ENCODE assay signal across 21 mouse cellular contexts in genomic region chr19:20364931-20365330, GRCm38 (mm10). TPM values are rescaled to one million over a fixed set of nuclear protein-coding genes. Genes with fewer than 3 reads are reported as not detected.
DNase-seq lines count a peak whose midpoint lies in the region; ATAC-seq and TF ChIP-seq lines count a peak whose summit lies in the region.
"Had no signal": no experiment of that assay in that cellular context is flagged by ENCODE, and none has a peak within 500 bp of the region (broad histone marks: within the 10 kb centered on the region; RNA-seq: fewer than 3 reads in every experiment).

No protein-coding gene starts in this region.

- no peak overlapping the region for H3K4me2 ChIP-seq in embryonic facial prominence, embryonic 13.5 days
- H3K4me2 ChIP-seq in embryonic facial prominence, embryonic 15.5 days (replicated peaks): no peak overlapping the region
- H3K4me2 ChIP-seq in forebrain, postnatal 0 days (ENCODE audit: low read depth): no peak overlapping the region
- H3K4me2 ChIP-seq in hindbrain, embryonic 12.5 days (replicated peaks): no peak overlapping the region
- H3K4me2 ChIP-seq: forebrain, embryonic 13.5 days had no signal

- no peaks in the 10 kb centered on the region for H3K36me3 ChIP-seq in embryonic facial prominence, embryonic 13.5 days
- H3K36me3 ChIP-seq in embryonic facial prominence, embryonic 10.5 days (replicated peaks): no peaks in the 10 kb centered on the region
- H3K36me3 ChIP-seq in embryonic facial prominence, embryonic 15.5 days: no peaks in the 10 kb centered on the region
- H3K36me3 ChIP-seq in forebrain, postnatal 0 days (ENCODE audit: insufficient read depth): no peaks in the 10 kb centered on the region
- H3K36me3 ChIP-seq in hindbrain, embryonic 12.5 days: no peaks in the 10 kb centered on the region
- H3K36me3 ChIP-seq: heart, embryonic 10.5 days; hindbrain, embryonic 10.5 days had no signal

- H3K4me3 ChIP-seq in embryonic facial prominence, embryonic 13.5 days: no peak overlapping the region
- no peak overlapping the region for H3K4me3 ChIP-seq in embryonic facial prominence, embryonic 10.5 days
- no peak overlapping the region for H3K4me3 ChIP-seq in embryonic facial prominence, embryonic 15.5 days (replicated peaks)
- H3K4me3 ChIP-seq in forebrain, postnatal 0 days (ENCODE audit: low read depth, low read length): no peak overlapping the region
- H3K4me3 ChIP-seq in hindbrain, embryonic 12.5 days: no peak overlapping the region
- H3K4me3 ChIP-seq: forebrain, embryonic 13.5 days; gastrocnemius, adult 2 months; heart, embryonic 10.5 days; hindbrain, embryonic 10.5 days had no signal

- DNase-seq in embryonic facial prominence, embryonic 10.5 days (ENCODE audit: low spot score): no peak
- DNase-seq in lung, postnatal 36 days: peak; percentile 11
- no peak for DNase-seq in lung, postnatal 10 days
- DNase-seq in forebrain, postnatal 0 days: no peak
- DNase-seq: adrenal gland, postnatal 10 days; cerebellum, adult 11 months; cerebellum, adult 8-10 months; cerebellum, postnatal 36 days; gastrocnemius, adult 2 months; gastrocnemius, postnatal 25 days; heart, postnatal 10 days had no signal

- ATAC-seq in embryonic facial prominence, embryonic 13.5 days (ENCODE audit: insufficient number of reproducible peaks, insufficient read depth, low FRiP score, low TSS enrichment, low read depth): no peak
- no peak for ATAC-seq in embryonic facial prominence, embryonic 15.5 days (ENCODE audit: insufficient number of reproducible peaks, low FRiP score, low TSS enrichment, low read depth)
- ATAC-seq in megakaryocyte, adult 5-6 weeks (ENCODE audit: poor library complexity, severe bottlenecking): peak; percentile 66
- ATAC-seq in forebrain, postnatal 0 days: no peak
- ATAC-seq in hindbrain, embryonic 12.5 days (ENCODE audit: low FRiP score): no peak
- ATAC-seq: forebrain, embryonic 13.5 days; hindbrain, embryonic 16.5 days; inflammation-experienced regulatory T-cells, adult 6 months had no signal

- H3K9me3 ChIP-seq in embryonic facial prominence, embryonic 13.5 days: no peaks in the 10 kb centered on the region
- H3K9me3 ChIP-seq in embryonic facial prominence, embryonic 10.5 days: no peaks in the 10 kb centered on the region
- H3K9me3 ChIP-seq in embryonic facial prominence, embryonic 15.5 days (replicated peaks): no peaks in the 10 kb centered on the region
- H3K9me3 ChIP-seq in forebrain, postnatal 0 days (ENCODE audit: low read length): no peaks in the 10 kb centered on the region
- H3K9me3 ChIP-seq in hindbrain, embryonic 12.5 days (replicated peaks): no peaks in the 10 kb centered on the region
- H3K9me3 ChIP-seq: forebrain, embryonic 13.5 days; heart, embryonic 10.5 days; hindbrain, embryonic 10.5 days had no signal

- WGBS in embryonic facial prominence, embryonic 13.5 days: 83% methylated on average over 13 of the region's 13 CpGs
- WGBS in embryonic facial prominence, embryonic 10.5 days: 91% methylated on average over 13 of the region's 13 CpGs
- 77% methylated on average over 13 of the region's 13 CpGs for WGBS in embryonic facial prominence, embryonic 15.5 days
- 89% methylated on average over 13 of the region's 13 CpGs for WGBS in forebrain, postnatal 0 days
- 90% methylated on average over 13 of the region's 13 CpGs for WGBS in hindbrain, embryonic 12.5 days

- peak overlapping the region; percentile 73 for H3K27ac ChIP-seq in embryonic facial prominence, embryonic 13.5 days
- H3K27ac ChIP-seq in embryonic facial prominence, embryonic 10.5 days (replicated peaks): no peak overlapping the region
- peak overlapping the region; percentile 73 for H3K27ac ChIP-seq in embryonic facial prominence, embryonic 15.5 days (replicated peaks)
- no peak overlapping the region for H3K27ac ChIP-seq in forebrain, postnatal 0 days (ENCODE audit: low read depth, low read length)
- no peak overlapping the region for H3K27ac ChIP-seq in hindbrain, embryonic 12.5 days
- H3K27ac ChIP-seq: forebrain, embryonic 13.5 days; gastrocnemius, adult 2 months; heart, embryonic 10.5 days; hindbrain, embryonic 10.5 days had no signal

- H3K27me3 ChIP-seq in embryonic facial prominence, embryonic 13.5 days: no peaks in the 10 kb centered on the region
- no peaks in the 10 kb centered on the region for H3K27me3 ChIP-seq in embryonic facial prominence, embryonic 10.5 days (replicated peaks; ENCODE audit: low read depth, poor library complexity, severe bottlenecking)
- H3K27me3 ChIP-seq in embryonic facial prominence, embryonic 15.5 days: no peaks in the 10 kb centered on the region
- H3K27me3 ChIP-seq in forebrain, postnatal 0 days (ENCODE audit: insufficient read depth, low read length): no peaks in the 10 kb centered on the region
- no peaks in the 10 kb centered on the region for H3K27me3 ChIP-seq in hindbrain, embryonic 12.5 days
- H3K27me3 ChIP-seq: forebrain, embryonic 13.5 days had no signal

- H3K9ac ChIP-seq in embryonic facial prominence, embryonic 13.5 days: no peak overlapping the region
- H3K9ac ChIP-seq in embryonic facial prominence, embryonic 15.5 days: no peak overlapping the region
- H3K9ac ChIP-seq in forebrain, postnatal 0 days: no peak overlapping the region
- H3K9ac ChIP-seq in hindbrain, embryonic 12.5 days: no peak overlapping the region
- H3K9ac ChIP-seq: forebrain, embryonic 13.5 days had no signal

- no peak for TF ChIP-seq CTCF in forebrain, postnatal 0 days (IDR thresholded peaks at IDR 0.05; ENCODE audit: low read depth)

- H3K4me1 ChIP-seq in embryonic facial prominence, embryonic 13.5 days: peaks cover 11% of the 10 kb centered on the region
- no peaks in the 10 kb centered on the region for H3K4me1 ChIP-seq in embryonic facial prominence, embryonic 10.5 days
- H3K4me1 ChIP-seq in embryonic facial prominence, embryonic 15.5 days: 0 out of 2 replicates have a peak, but pooled peaks cover 6% of the 10 kb centered on the region
- H3K4me1 ChIP-seq in forebrain, postnatal 0 days (ENCODE audit: insufficient read depth): no peaks in the 10 kb centered on the region
- no peaks in the 10 kb centered on the region for H3K4me1 ChIP-seq in hindbrain, embryonic 12.5 days
- H3K4me1 ChIP-seq: forebrain, embryonic 13.5 days; heart, embryonic 10.5 days; hindbrain, embryonic 10.5 days had no signal

RNA-seq across cellular contexts. Expression of gene Anxa1, which starts 25.8 kb away (rescaled TPM):
- 170 and 203 TPM in 2 replicates for polyA plus RNA-seq in embryonic facial prominence, embryonic 13.5 days (2015; fragmentation: Nextera tagmentation; extraction: Ambion mirVana)
- polyA plus RNA-seq in embryonic facial prominence, embryonic 10.5 days (2016; fragmentation: Nextera tagmentation; extraction: Ambion mirVana): 0.92 and 4.3 TPM in 2 replicates
- polyA plus RNA-seq in embryonic facial prominence, embryonic 15.5 days (2015; fragmentation: Nextera tagmentation; extraction: Ambion mirVana): 565 and 632 TPM in 2 replicates
- total RNA-seq in megakaryocyte, adult 5-6 weeks (2015): 1,533 and 1,715 TPM in 2 replicates
- total RNA-seq in megakaryocyte, adult 5-6 weeks (2017): 1,919 and 2,040 TPM in 2 replicates
- 5.8 and 7.0 TPM in 2 replicates for total RNA-seq in forebrain, postnatal 0 days (2014; rRNA removed)
- polyA plus RNA-seq in forebrain, postnatal 0 days (2015; fragmentation: Nextera tagmentation; extraction: Ambion mirVana): 15.3 and 16.8 TPM in 2 replicates
- 9.9 and 13.8 TPM in 2 replicates for polyA plus RNA-seq in hindbrain, embryonic 12.5 days (2016; fragmentation: Nextera tagmentation; extraction: Ambion mirVana)
- total RNA-seq: MEL had no signal

Comparison
In these comparisons a context has a peak if more than half of its experiments do, and no peak if none do; other contexts are left out.
1. H3K27ac ChIP-seq: peak in embryonic facial prominence, embryonic 13.5 days (single experiment) and embryonic facial prominence, embryonic 15.5 days (single experiment); none in embryonic facial prominence, embryonic 10.5 days (single experiment), forebrain, postnatal 0 days (single experiment) and hindbrain, embryonic 12.5 days (single experiment).